Mouse (Mus musculus) heart, embryonic 15.5 days (tissue): ENCODE results near the gene Ascc2. TPM values are rescaled to one million over a fixed set of nuclear protein-coding genes. Genes with fewer than 3 reads are reported as not detected.
"Not testable (repeated sequence)": the region's sequence is repeated elsewhere in the genome, so short reads cannot be mapped to it uniquely, and the experiment has no call there.

ENCODE experiments used
- ATAC-seq: fragments of 200-750 bp; cut with Nextera tagmentation; replicated peaks from 2 replicates; pipeline ENCODE4 v1.8.0; 2017; ENCODE audit warnings: low read depth, moderate TSS enrichment; ENCODE audit not compliant: insufficient number of reproducible peaks, insufficient read depth, low FRiP score
- H3K27ac ChIP-seq: fragments of 300-500 bp; sonication (generic); 2 replicates; pipeline ENCODE4 v1.5.1; 2015; ENCODE audit warnings: mild to moderate bottlenecking, inconsistent platforms
- H3K27me3 ChIP-seq: fragments of 300-500 bp; sonication (generic); 2 replicates; pipeline ENCODE4 v1.6.1; 2015; ENCODE audit warnings: inconsistent platforms
- H3K36me3 ChIP-seq: fragments of 300-500 bp; sonication (generic); 2 replicates; pipeline ENCODE4 v1.6.1; 2015; ENCODE audit warnings: mild to moderate bottlenecking, inconsistent platforms
- H3K4me1 ChIP-seq: fragments of 300-500 bp; sonication (generic); replicated peaks from 2 replicates; pipeline ENCODE4 v1.6.1; 2015; ENCODE audit warnings: inconsistent platforms
- H3K4me2 ChIP-seq: fragments of 300-500 bp; sonication (generic); 2 replicates; pipeline ENCODE4 v1.6.1; 2015; ENCODE audit warnings: inconsistent platforms, mild to moderate bottlenecking, moderate library complexity
- H3K4me3 ChIP-seq: fragments of 300-500 bp; sonication (generic); 2 replicates; pipeline ENCODE4 v1.5.1; 2015; ENCODE audit warnings: mild to moderate bottlenecking, inconsistent platforms
- H3K9ac ChIP-seq: fragments of 300-500 bp; sonication (generic); 2 replicates; pipeline ENCODE4 v1.6.1; 2015; ENCODE audit warnings: mild to moderate bottlenecking, inconsistent platforms
- H3K9me3 ChIP-seq: fragments of 300-500 bp; sonication (generic); replicated peaks from 2 replicates; pipeline ENCODE4 v1.6.1; 2016; ENCODE audit warnings: inconsistent platforms
- WGBS: fragments of 180-500 bp; shearing (Covaris S2); methylation state at CpG from one replicate; pipeline ENCODE4 v1.1.7; 2015; ENCODE audit warnings: mixed read lengths; 5-methylcytosine and 5-hydroxymethylcytosine counted together
- polyA plus RNA-seq: library from polyadenylated mRNA; unstranded; fragments of >200 nt; fragmentation: Nextera tagmentation; extraction: Ambion mirVana; gene quantifications from 2 replicates; pipeline ENCODE4 v1.2.1, GENCODE M21; 2015

The Ascc2 gene
- polyA plus RNA-seq, 1 experiment from 2014 or later: 17.7 TPM

DNA sequence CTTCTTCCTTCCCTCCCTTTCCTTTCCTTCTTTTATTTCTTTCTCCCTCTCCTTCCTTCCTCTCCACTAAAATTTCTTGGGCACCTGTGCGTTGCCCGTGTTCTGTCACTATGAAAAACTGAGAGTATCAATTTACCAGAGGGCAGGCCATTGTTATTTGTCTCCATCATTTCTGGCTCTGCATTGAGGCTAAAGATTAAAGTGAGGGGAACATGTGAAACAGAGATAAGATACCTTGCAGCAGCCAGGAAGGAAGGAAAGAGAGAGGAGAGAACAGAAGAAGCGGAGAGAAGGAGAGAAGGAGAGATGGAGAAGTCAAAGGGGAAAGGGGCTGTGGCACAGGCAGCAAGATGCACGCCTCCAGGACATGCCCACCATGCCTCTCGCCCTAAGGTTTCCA, 3.2 kb upstream of the Ascc2 start:
- Histone ChIP-seq H3K27ac (no peak overlapping the region), H3K4me2 (no peak overlapping the region), H3K4me1 (peaks cover 34% of the 10 kb centered on the region), H3K9me3 (no peaks in the 10 kb centered on the region), H3K27me3 (no peaks in the 10 kb centered on the region), H3K9ac (no peak overlapping the region), H3K36me3 (no peaks in the 10 kb centered on the region), H3K4me3 (no peak overlapping the region)
- 57% methylated on average over 5 of the region's 5 CpGs for WGBS
- no peak for ATAC-seq

DNA sequence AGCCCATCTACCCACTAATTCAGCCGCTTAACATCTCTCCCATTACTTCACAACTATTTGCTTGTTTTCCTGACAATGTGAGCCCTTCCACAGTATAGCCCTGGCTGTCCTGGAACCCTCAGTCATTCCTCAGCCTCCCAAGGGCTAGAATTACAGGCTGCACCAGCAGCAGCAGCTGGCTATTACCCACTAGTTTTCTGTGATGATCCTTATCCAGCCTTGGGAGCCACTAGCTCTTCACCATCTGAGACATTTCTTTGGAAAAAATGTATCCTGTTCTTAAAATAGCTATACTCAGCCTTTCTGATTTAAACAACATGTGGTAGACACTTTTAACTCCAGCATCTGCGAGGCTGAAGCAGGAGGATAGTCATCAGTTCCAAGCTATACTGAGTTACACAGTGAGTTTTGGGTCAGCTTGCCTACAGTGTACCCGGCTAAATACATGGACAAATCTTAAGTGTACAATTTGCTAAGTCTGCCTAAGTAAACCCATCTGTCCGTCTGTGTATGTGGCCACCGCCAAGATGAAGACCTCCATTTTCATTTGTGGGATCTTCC, 685 bp upstream of the Ascc2 start:
- 54% methylated on average over 5 of the region's 5 CpGs for WGBS
- H3K9ac ChIP-seq: 0 out of 2 replicates have a peak overlapping the region, but pooled peaks have one; percentile 73
- H3K27me3 ChIP-seq: no peaks in the 10 kb centered on the region
- ATAC-seq: no peak
- no peaks in the 10 kb centered on the region for H3K9me3 ChIP-seq
- no peaks in the 10 kb centered on the region for H3K36me3 ChIP-seq
- peaks cover 17% of the 10 kb centered on the region for H3K4me1 ChIP-seq
- peak overlapping the region; percentile 71 for H3K27ac ChIP-seq
- H3K4me3 ChIP-seq: peak overlapping the region; percentile 86
- H3K4me2 ChIP-seq: peak overlapping the region; percentile 67

DNA sequence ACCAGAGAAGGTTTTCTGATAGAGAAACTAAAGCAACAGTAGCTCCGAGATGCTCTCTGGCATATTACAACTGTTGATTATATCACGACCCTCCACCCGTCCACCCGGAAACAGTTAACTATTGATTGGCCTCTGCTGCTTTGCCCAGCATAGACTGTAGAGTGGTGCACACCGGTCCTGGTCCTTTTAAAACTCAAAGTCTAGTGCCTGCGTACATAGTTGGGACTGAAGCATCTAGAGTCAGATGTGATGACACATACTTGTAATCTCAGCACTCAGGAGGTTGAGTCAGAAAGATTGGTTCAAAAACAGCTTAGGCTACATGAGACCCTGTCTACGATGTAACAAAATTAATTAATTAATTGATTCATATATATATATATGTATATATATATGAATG, 714 bp downstream of the Ascc2 start:
- ATAC-seq: no peak
- 11% methylated on average over 7 of the region's 7 CpGs for WGBS
- no peaks in the 10 kb centered on the region for H3K27me3 ChIP-seq

DNA sequence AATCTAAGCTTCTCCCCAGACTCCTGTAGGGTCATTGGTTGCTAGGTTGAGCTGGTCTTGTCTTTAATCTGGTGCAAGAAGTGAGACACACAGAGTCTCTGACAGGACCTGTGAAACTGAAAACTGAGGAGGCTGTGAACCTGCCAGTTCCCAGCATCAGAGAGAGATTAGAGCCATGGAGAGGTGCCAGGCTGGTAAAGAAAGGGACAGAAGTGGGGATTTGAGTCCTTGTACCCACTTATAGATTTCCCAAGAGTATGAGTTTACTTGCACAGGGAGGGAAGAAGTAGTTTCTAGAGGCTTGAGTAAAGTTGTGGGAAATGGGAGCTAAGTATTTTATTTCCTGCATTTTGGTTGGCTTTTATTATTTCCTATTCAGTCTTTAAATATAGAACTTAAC, 3.6 kb downstream of the Ascc2 start:
- H3K27me3 ChIP-seq: no peaks in the 10 kb centered on the region
- no peak overlapping the region for H3K4me3 ChIP-seq
- no peak overlapping the region for H3K27ac ChIP-seq
- H3K4me2 ChIP-seq: no peak overlapping the region
- H3K4me1 ChIP-seq: peaks cover 17% of the 10 kb centered on the region
- ATAC-seq: no peak
- H3K9ac ChIP-seq: no peak overlapping the region
- no peaks in the 10 kb centered on the region for H3K36me3 ChIP-seq
- H3K9me3 ChIP-seq: no peaks in the 10 kb centered on the region

More for the DNA sequence above, 714 bp downstream of the Ascc2 start:
- peak overlapping the region; percentile 73 for H3K9ac ChIP-seq
- peak overlapping the region; percentile 71; the same call in 1 of the 2 replicates for H3K27ac ChIP-seq
- peak overlapping the region; percentile 86 for H3K4me3 ChIP-seq
- no peaks in the 10 kb centered on the region for H3K9me3 ChIP-seq
- H3K4me2 ChIP-seq: peak overlapping the region; percentile 67
- H3K36me3 ChIP-seq: no peaks in the 10 kb centered on the region
- H3K4me1 ChIP-seq: peaks cover 17% of the 10 kb centered on the region

DNA sequence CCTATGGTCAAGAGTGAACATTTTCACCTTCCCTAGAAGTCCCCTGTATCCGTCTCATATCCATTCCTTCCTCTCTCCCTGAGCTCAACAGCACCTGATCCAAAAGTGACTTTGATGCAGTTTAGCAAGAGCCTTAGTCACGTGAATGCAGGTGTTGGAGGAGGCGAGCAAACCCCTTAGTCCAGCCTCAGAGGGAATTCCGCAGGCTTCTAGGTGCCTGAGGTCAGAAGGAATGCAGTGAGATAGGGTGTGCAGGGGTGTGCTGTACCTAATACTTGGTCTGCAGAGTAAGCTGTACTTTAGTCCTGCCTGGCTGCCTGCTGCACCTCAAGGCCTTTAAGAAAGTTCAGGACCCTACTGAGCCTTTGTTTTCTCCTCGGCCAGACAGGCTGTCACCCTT, 6.2 kb downstream of the Ascc2 start:
- H3K27me3 ChIP-seq: no peaks in the 10 kb centered on the region
- 54% methylated on average over 5 of the region's 5 CpGs for WGBS
- no peak for ATAC-seq
- no peak overlapping the region for H3K27ac ChIP-seq
- no peaks in the 10 kb centered on the region for H3K9me3 ChIP-seq
- no peak overlapping the region for H3K9ac ChIP-seq
- H3K4me3 ChIP-seq: no peak overlapping the region
- no peak overlapping the region for H3K4me2 ChIP-seq
- H3K4me1 ChIP-seq: peaks cover 3% of the 10 kb centered on the region
- peaks cover 16% of the 10 kb centered on the region for H3K36me3 ChIP-seq

DNA sequence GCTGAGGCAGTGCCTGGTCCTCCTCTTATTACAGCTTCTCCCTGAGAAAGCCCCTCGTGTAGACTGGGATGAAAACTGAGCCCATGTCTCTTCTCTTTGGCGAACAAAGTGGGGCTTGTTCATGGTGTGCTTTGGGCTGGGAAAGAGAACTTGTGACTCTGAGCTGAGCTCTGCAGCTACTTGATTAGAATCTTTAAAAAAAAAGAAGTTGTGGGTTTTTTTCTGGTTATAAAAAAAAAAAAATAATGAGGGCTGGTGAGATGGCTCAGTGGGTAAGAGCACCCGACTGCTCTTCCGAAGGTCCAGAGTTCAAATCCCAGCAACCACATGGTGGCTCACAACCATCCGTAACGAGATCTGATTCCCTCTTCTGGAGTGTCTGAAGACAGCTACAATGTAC, 7.6 kb downstream of the Ascc2 start:
- WGBS: 89% methylated on average over 6 of the region's 6 CpGs
- H3K27me3 ChIP-seq, H3K9me3 ChIP-seq, H3K9ac ChIP-seq, H3K4me2 ChIP-seq, H3K27ac ChIP-seq, H3K4me3 ChIP-seq, ATAC-seq, H3K4me1 ChIP-seq: not testable (repeated sequence)
- H3K36me3 ChIP-seq: peaks cover 31% of the 10 kb centered on the region

DNA sequence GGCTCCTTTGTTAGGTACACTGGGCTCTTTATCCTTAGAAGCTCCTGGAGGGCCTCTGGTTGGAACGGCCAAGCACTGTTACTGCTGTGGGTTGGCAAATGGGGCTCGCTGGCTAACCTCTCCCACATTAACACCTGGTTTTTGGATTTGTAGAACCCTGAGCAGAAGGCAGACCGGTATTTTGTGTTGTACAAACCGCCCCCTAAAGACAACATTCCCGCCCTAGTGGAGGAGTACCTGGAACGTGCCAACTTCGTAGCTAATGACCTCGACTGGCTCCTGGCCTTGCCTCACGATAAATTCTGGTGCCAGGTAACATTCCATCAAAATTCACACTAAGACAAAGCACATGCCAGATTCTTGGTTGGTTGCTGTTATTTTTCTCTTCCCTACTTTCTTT, 8.9 kb downstream of the Ascc2 start:
- H3K36me3 ChIP-seq: peaks cover 37% of the 10 kb centered on the region
- ATAC-seq: no peak
- H3K4me3 ChIP-seq: no peak overlapping the region
- H3K9me3 ChIP-seq: no peaks in the 10 kb centered on the region
- H3K9ac ChIP-seq: no peak overlapping the region
- H3K4me1 ChIP-seq: no peaks in the 10 kb centered on the region
- H3K4me2 ChIP-seq: no peak overlapping the region
- 85% methylated on average over 9 of the region's 9 CpGs for WGBS
- no peak overlapping the region for H3K27ac ChIP-seq
- H3K27me3 ChIP-seq: no peaks in the 10 kb centered on the region

DNA sequence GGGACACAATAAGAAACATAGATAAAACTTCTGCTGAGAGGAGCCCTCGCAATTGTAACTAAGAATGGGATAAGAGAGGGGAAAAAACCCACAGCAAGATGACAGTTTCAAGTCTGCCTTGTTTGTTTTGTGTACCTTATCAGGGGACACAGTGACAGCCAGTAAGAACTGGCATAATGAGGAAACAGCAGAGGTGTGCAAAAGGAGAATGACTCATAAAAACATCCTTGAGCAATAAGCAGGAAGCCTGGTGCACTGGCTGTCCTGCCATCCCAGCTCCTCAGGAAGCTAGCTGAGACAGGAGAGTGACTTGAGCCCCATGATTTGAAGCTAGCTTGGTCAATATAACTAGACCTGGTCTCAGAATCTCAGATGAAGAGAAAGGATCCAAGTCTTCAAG, 22.3 kb downstream of the Ascc2 start:
- ATAC-seq: no peak
- H3K27ac ChIP-seq: no peak overlapping the region

DNA sequence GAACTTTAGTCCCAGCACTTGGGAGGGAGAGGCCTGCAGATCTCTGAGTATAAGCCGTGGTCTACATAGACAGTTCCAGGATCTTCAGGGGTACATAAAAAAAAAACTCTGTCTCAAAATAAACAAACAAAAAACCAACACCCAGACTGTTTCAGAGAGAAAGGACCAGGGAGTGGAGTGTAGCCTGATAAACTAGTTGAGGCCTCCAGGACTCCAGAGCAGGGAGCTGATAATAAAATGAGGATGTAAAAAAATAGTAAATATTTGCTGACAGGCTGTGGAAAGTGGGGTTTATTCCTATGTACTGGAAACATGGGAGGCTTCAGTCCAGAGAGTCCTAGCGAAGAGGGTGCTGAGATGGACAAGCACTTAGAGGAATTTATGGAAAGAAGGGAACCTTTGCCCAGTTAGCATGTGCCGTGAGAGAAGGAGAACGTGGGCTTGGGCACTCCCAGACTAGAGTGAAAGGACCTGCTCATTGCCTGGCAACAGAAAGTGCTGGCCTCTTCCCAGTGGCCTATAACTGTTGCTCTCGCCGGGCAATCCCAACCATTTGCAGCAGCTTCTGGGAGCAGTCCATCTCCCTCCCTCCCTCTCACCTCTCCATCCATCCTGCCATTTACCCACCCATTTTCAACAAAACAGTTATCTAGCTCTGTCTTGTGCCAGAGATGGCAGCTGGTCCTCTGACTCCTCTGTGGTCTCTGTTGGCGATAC, 22.9 kb downstream of the Ascc2 start:
- no peak for ATAC-seq
- Histone ChIP-seq H3K4me2 (no peak overlapping the region), H3K27ac (no peak overlapping the region), H3K9ac (no peak overlapping the region), H3K9me3 (no peaks in the 10 kb centered on the region), H3K27me3 (no peaks in the 10 kb centered on the region), H3K4me1 (no peaks in the 10 kb centered on the region), H3K36me3 (peaks cover 15% of the 10 kb centered on the region; the same call in 1 of the 2 replicates), H3K4me3 (no peak overlapping the region)
- 66% methylated on average over 7 of the region's 7 CpGs for WGBS

More for the DNA sequence above, 22.3 kb downstream of the Ascc2 start:
- Histone ChIP-seq H3K9me3 (no peaks in the 10 kb centered on the region), H3K9ac (no peak overlapping the region), H3K36me3 (peaks cover 15% of the 10 kb centered on the region; the same call in 1 of the 2 replicates), H3K4me2 (no peak overlapping the region), H3K4me3 (no peak overlapping the region), H3K27me3 (no peaks in the 10 kb centered on the region), H3K4me1 (no peaks in the 10 kb centered on the region)
- WGBS: 71% methylated on average over 1 of the region's 1 CpGs

DNA sequence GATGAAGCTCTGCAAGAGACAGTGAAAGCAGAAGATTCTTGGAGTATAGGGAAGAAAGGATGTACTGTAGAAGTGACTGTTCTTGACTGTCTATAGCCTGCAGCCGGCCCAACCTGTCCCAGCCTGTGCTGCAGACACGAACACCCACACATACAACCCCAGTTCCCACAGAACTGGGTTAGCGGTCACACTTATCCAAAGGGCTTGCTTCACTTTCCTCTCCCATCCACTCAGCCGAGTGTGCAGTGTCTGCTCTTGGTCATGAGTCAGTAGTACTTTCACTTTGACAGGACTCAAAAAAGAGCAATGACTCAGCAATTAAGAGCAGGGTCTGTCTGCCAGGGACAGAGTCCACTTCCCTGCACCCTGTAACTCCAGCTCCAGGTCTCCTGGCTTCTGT, 23.8 kb downstream of the Ascc2 start:
- no peak for ATAC-seq
- H3K9ac ChIP-seq: no peak overlapping the region
- H3K4me2 ChIP-seq: no peak overlapping the region
- H3K27me3 ChIP-seq: no peaks in the 10 kb centered on the region
- no peaks in the 10 kb centered on the region for H3K9me3 ChIP-seq
- H3K27ac ChIP-seq: no peak overlapping the region
- no peak overlapping the region for H3K4me3 ChIP-seq
- H3K36me3 ChIP-seq: peaks cover 15% of the 10 kb centered on the region; the same call in 1 of the 2 replicates
- H3K4me1 ChIP-seq: no peaks in the 10 kb centered on the region
- 74% methylated on average over 4 of the region's 4 CpGs for WGBS

DNA sequence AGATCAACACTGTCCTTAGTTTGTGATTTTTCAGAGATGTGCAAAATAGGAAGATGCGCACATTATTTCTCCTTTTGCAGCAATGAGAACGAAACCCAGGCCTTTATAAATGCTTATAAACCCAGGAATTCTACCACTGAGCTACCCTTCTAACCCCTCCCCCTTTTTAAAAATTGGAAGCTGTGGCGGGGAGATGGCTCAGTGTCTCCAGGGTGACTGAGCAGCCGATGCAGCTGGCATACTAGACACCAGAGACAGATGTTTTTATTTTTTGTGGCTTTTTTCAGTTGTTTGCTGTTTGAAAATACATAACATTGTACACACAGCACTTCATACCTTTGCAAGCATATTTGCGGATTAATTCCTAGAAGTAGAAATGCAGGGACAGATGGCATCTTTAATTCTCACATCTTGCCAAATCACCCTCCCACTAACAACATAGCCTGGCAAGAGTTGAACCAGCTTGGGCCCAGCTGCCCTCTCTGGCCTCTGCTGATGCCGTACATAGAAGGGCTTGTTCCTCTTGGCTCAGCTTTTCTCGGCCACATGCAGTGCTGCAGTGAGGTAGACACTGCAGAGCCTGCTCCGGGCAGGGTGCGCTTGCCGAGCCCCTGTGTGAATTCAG, 24.4 kb downstream of the Ascc2 start:
- WGBS: 84% methylated on average over 10 of the region's 10 CpGs
- no peak overlapping the region for H3K27ac ChIP-seq
- H3K4me3 ChIP-seq: no peak overlapping the region
- no peak overlapping the region for H3K4me2 ChIP-seq
- H3K9ac ChIP-seq: no peak overlapping the region
- no peaks in the 10 kb centered on the region for H3K27me3 ChIP-seq
- ATAC-seq: no peak
- H3K36me3 ChIP-seq: peaks cover 15% of the 10 kb centered on the region; the same call in 1 of the 2 replicates
- no peaks in the 10 kb centered on the region for H3K4me1 ChIP-seq
- H3K9me3 ChIP-seq: no peaks in the 10 kb centered on the region
